Mouse (Mus musculus) 3T3-L1 (cell line): Measurements from ENCODE around the gene Nsun2.
"Not testable (repeated sequence)": the region's sequence is repeated elsewhere in the genome, so short reads cannot be mapped to it uniquely, and the experiment has no call there.

Experiments
- DNase-seq: peaks from one replicate; pipeline ENCODE4 v3.0.0-alpha.2; 2015; ENCODE audit warnings: low read depth, low spot score

Gene Nsun2

GRCm38 (mm10) chr13:69591338-69591737, 57.8 kb downstream of the Nsun2 start:
- no peak for DNase-seq

DNA sequence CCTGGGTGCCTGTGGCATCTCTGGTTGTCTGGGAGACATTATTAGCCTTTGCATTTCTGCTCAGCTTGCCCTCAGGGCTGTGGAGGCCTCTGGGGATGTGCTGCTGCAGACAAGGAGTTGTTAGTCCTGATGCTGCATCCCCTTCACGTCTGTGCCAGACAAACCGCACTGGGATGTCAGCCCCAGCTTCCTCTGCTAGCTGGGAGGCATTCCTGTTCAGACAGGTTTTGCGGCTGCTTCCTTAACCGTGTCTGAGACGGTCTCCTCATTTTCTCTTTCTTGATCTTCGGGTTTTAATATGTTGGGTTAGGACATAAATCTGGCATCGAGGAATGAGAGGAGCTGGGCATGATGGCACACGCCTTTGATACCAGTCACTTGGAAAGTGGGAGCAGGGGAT, 58.7 kb downstream of the Nsun2 start:
- DNase-seq: no peak

- no peak for DNase-seq
These were observed 59.9 kb downstream of the Nsun2 start for GRCm38 (mm10) chr13:69593453-69593852.

- no peak for DNase-seq
These were observed 61.2 kb downstream of the Nsun2 start for GRCm38 (mm10) chr13:69594577-69595256.

- DNase-seq: no peak
These were observed 62.4 kb downstream of the Nsun2 start for GRCm38 (mm10) chr13:69595911-69596310.

DNA sequence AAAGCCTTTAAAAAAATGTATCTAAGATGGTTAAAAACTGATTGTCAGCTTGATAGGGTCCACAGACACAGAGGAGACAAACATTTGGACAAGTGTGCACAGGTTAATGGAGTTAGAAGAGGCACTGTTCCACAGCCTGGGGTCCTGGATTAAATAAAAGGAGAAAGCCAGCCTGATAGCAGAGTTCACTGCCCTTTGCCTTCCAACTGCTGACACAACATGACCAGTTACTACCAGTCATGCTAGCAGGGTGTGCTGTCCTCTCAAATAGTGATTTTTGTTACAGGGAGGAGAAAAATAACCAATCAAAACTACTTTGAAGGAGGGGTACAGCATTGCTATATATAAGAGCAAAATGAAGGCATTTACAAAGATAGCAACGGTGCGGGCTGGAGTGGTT, 63.0 kb downstream of the Nsun2 start:
- no peak for DNase-seq

DNA sequence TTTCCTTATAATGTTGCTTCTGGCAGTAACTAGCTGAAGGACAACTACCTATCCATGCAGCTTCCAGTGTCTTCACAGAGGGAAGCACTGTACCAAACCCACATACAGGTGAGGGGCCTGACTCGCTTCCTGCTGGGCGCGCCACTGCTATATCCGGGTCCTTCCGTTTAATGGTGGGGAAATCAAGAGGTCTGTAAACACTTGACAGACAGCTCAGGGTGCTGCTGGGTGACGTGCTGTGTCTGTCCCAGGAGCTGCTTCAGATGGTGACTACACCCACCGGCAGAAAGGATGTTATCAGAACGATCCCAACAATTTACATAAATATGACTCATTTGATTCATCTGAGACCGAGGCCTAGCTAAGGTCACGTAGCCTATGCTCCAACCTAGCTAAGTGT, 65.3 kb downstream of the Nsun2 start:
- no peak for DNase-seq

- not testable (repeated sequence) for DNase-seq
These were observed 67.3 kb downstream of the Nsun2 start for GRCm38 (mm10) chr13:69600863-69601262.

GRCm38 (mm10) chr13:69601321-69601720, 67.8 kb downstream of the Nsun2 start:
- no peak for DNase-seq

GRCm38 (mm10) chr13:69604670-69605069, 71.1 kb downstream of the Nsun2 start:
- DNase-seq: no peak

DNA sequence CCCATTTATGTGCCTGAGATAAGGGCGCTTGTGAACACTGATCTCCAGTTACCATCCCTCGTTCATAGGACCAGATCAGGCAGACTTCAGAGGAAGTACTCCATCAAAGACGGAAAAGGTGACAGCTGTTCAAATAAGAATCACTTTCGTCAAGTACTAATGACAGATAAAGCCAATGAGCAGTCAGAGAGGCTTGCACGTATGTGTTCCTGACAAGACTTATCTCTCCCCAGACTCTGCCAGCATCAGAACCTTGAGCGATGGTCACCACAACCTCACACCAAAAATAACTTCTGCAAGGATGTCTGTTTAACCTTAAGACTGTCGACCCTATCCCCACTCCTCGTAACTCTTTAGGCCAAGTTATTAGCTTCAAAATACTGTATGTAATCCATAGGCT, 75.2 kb downstream of the Nsun2 start:
- no peak for DNase-seq

GRCm38 (mm10) chr13:69610751-69611397, 77.3 kb downstream of the Nsun2 start:
- DNase-seq: peak; percentile 50

GRCm38 (mm10) chr13:69611398-69612174, 78.0 kb downstream of the Nsun2 start, which contains the start of gene Srd5a1:
Gene Srd5a1 (minus strand): TSS chr13:69611442.
- DNase-seq: peak; percentile 99

DNA sequence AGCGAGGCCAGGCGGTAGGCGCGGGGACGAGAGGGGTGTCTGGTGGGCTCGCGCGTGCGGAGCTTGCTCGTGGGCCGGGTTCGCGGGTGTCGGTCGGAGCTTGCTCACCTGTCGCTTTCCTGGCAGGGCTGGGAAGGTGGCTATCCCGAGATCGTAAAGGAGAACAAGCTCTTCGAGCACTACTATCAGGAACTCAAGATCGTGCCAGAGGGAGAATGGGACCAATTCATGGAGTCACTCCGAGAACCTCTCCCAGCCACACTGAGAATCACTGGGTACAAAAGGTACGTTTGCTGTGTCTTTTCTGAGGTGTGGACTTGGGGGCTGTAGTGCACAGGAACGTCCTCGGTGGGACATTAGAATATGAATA, 78.6 kb downstream of the Nsun2 start:
- DNase-seq: no peak

- DNase-seq: no peak
These were observed 83.2 kb downstream of the Nsun2 start for GRCm38 (mm10) chr13:69616716-69617115.

DNA sequence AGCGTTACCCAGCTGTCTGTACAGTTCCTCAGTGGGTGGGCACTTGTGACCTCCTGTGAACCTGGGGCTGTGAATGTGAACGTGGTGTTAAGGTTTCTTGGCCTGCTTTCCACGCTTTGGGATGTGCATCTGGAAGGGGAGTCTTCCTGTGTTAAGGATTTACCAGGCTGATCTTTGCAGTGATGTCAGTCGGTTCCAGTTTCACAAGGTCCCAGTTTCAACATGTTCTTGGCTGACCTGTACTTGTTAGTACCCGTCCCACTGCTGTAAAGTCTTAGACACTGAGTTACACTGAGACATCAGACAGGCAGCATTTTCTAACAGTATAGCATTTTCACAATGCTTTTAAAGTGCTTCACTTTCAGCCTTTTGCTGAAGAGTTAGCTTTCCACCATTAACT, 90.3 kb downstream of the Nsun2 start:
- DNase-seq: no peak

DNA sequence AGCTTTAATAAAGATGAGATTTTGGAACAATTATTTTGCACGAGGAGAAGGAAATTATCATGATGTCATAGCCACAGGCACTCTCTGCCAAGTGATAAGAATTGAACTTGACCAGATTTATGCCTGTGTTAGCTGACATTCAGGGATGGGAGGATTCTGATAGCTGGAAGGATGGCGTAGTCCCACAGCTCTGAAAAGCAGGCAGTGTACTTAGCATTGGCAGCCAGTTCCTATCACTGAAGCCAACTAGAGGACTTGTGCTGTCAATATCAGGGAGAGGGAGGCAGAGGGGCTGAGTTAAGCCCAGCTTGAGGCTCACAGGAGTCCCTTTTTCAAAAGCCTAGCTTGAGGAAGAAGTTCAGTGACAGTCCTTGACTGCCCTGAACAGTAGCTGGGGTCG, 91.0 kb downstream of the Nsun2 start:
- DNase-seq: no peak

DNA sequence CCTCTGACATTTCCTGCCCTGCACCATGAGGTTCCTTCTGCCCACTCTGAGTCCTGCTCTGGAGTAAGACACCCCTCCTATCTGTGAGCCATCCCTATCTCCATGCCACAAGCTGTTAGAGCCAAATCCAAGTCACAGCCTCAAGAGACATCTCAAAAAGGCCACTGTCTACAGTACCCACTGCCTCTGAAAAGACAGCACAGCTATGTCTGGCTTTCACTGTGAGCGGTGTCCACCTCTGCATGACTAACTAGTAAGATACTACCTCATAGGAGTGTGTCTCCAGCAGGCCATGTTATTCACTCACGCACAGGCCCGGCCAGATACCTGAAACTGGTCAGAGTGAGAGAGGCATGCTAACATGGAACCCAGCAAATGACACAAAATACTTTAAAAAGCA, 94.4 kb downstream of the Nsun2 start:
- no peak for DNase-seq

- no peak for DNase-seq
These were observed 97.0 kb downstream of the Nsun2 start for GRCm38 (mm10) chr13:69630576-69630975.

- DNase-seq: no peak
These were observed 97.6 kb downstream of the Nsun2 start for GRCm38 (mm10) chr13:69631111-69631510.

DNA sequence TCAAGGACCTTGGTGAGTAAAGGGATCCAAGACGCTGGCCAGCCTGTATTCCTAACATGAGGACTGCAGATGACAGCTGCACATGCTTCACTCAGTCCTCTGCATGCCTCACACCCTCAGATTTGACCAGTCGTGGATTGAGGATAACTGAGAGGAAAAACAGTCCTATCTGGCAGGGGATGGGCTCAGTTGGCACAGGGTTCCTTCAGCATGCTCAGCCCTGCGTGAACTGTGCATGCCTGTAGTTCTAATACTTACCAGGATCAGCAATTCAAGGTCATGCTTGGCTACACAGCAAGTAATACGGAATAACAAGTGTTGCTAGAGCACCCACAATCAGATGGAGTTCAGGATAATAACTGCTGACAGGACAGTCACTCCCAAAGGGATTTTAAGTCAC, 98.1 kb downstream of the Nsun2 start:
- no peak for DNase-seq

- DNase-seq: no peak
These were observed 100.0 kb downstream of the Nsun2 start for GRCm38 (mm10) chr13:69633551-69633950.

- no peak for DNase-seq
These were observed 100.4 kb downstream of the Nsun2 start for GRCm38 (mm10) chr13:69633988-69634387.
